ENCODE assay signal across 17 mouse cellular contexts in genomic region chr1:79757597-79757996, GRCm38 (mm10). TPM values are rescaled to one million over a fixed set of nuclear protein-coding genes. Genes with fewer than 3 reads are reported as not detected.
DNase-seq lines count a peak whose midpoint lies in the region; ATAC-seq lines count a peak whose summit lies in the region.
"Had no signal": no experiment of that assay in that cellular context is flagged by ENCODE, and none has a peak within 500 bp of the region (broad histone marks: within the 10 kb centered on the region; RNA-seq: fewer than 3 reads in every experiment).

No protein-coding gene starts in this region.

- no peak for ATAC-seq in heart, embryonic 14.5 days (ENCODE audit: insufficient number of reproducible peaks, insufficient read depth, low FRiP score, low read depth)
- ATAC-seq in kidney, embryonic 14.5 days (ENCODE audit: low FRiP score, low TSS enrichment), result no peak
- no peak for ATAC-seq in midbrain, embryonic 11.5 days (ENCODE audit: low FRiP score)
- no peak for ATAC-seq in midbrain, embryonic 14.5 days (ENCODE audit: low FRiP score, low TSS enrichment)
- no peak for ATAC-seq in stomach, embryonic 16.5 days (ENCODE audit: insufficient read depth, low FRiP score)
- ATAC-seq: CD4-positive, CD25-positive, alpha-beta regulatory T cell, adult 4 months; intestine, postnatal 0 days had no signal

- peak overlapping the region; percentile 30 to 64; a peak in 3 of 4 replicates for H3K27ac ChIP-seq in heart, embryonic 14.5 days (replicated peaks in 1 of 2; ENCODE audit: control insufficient read depth in 1 of 2, insufficient read depth in 1 of 2, low read depth in 2 of 2, low read length in 2 of 2)
- peak overlapping the region; percentile 6; the same call in 1 of the 2 replicates for H3K27ac ChIP-seq in kidney, embryonic 14.5 days (ENCODE audit: low read depth, low read length)
- H3K27ac ChIP-seq in midbrain, embryonic 11.5 days (ENCODE audit: low read depth, low read length), result no peak overlapping the region
- no peak overlapping the region for H3K27ac ChIP-seq in midbrain, embryonic 14.5 days (replicated peaks; ENCODE audit: low read depth, low read length)
- H3K27ac ChIP-seq in stomach, embryonic 16.5 days (ENCODE audit: low read length), result peak overlapping the region; percentile 4
- H3K27ac ChIP-seq: forebrain, embryonic 10.5 days; neural tube, embryonic 12.5 days had no signal

- no peaks in the 10 kb centered on the region for H3K27me3 ChIP-seq in heart, embryonic 14.5 days (ENCODE audit: control insufficient read depth, insufficient read depth, low read length)
- no peaks in the 10 kb centered on the region for H3K27me3 ChIP-seq in kidney, embryonic 14.5 days (ENCODE audit: control insufficient read depth, insufficient read depth, low read length)
- H3K27me3 ChIP-seq in midbrain, embryonic 11.5 days (ENCODE audit: control insufficient read depth, insufficient read depth, low read length), result no peaks in the 10 kb centered on the region
- H3K27me3 ChIP-seq in midbrain, embryonic 14.5 days (ENCODE audit: control insufficient read depth, insufficient read depth, low read length), result no peaks in the 10 kb centered on the region
- no peaks in the 10 kb centered on the region for H3K27me3 ChIP-seq in stomach, embryonic 16.5 days (ENCODE audit: control insufficient read depth, insufficient read depth, low read length)
- H3K27me3 ChIP-seq: neural tube, embryonic 12.5 days had no signal

- no peaks in the 10 kb centered on the region for H3K9me3 ChIP-seq in heart, embryonic 14.5 days (ENCODE audit: control insufficient read depth, low read length)
- no peaks in the 10 kb centered on the region for H3K9me3 ChIP-seq in kidney, embryonic 14.5 days (ENCODE audit: control insufficient read depth, low read length)
- no peaks in the 10 kb centered on the region for H3K9me3 ChIP-seq in midbrain, embryonic 11.5 days (ENCODE audit: control insufficient read depth, low read length)
- no peaks in the 10 kb centered on the region for H3K9me3 ChIP-seq in midbrain, embryonic 14.5 days (ENCODE audit: control insufficient read depth, low read length)
- H3K9me3 ChIP-seq in stomach, embryonic 16.5 days (replicated peaks; ENCODE audit: control insufficient read depth, low read length), result no peaks in the 10 kb centered on the region
- H3K9me3 ChIP-seq: forebrain, embryonic 10.5 days; neural tube, embryonic 12.5 days had no signal

- WGBS in heart, embryonic 14.5 days, result 80% methylated on average over 4 of the region's 4 CpGs
- WGBS in kidney, embryonic 14.5 days, result 84% methylated on average over 4 of the region's 4 CpGs
- 78% methylated on average over 4 of the region's 4 CpGs for WGBS in midbrain, embryonic 11.5 days
- 79% methylated on average over 4 of the region's 4 CpGs for WGBS in midbrain, embryonic 14.5 days
- 69% methylated on average over 4 of the region's 4 CpGs for WGBS in stomach, embryonic 16.5 days

- intact Hi-C loops in heart, postnatal 36 days (cut with DNase I), result loop anchor here (10.0 kb wide), 1 partner anchor 577 kb away; no protein-coding TSS in a partner anchor

- DNase-seq in heart, postnatal 36 days, result no peak
- no peak for DNase-seq in kidney, postnatal 36 days
- DNase-seq in midbrain, embryonic 11.5 days (ENCODE audit: low spot score, missing footprints), result peak; percentile 17
- DNase-seq in midbrain, embryonic 14.5 days, result no peak
- DNase-seq: cerebellum, postnatal 10 days; gastrocnemius, postnatal 10 days; liver; lung, adult 18-20 months; right cerebral cortex, postnatal 14 days; thymus, postnatal 36 days had no signal

- no peak overlapping the region for H3K9ac ChIP-seq in heart, embryonic 14.5 days (ENCODE audit: low read length)
- no peak overlapping the region for H3K9ac ChIP-seq in kidney, embryonic 14.5 days (ENCODE audit: low read depth, low read length)
- H3K9ac ChIP-seq in midbrain, embryonic 11.5 days (ENCODE audit: low read length), result no peak overlapping the region
- H3K9ac ChIP-seq in midbrain, embryonic 14.5 days (replicated peaks; ENCODE audit: low read length), result no peak overlapping the region
- no peak overlapping the region for H3K9ac ChIP-seq in stomach, embryonic 16.5 days (ENCODE audit: low read length)
- H3K9ac ChIP-seq: neural tube, embryonic 12.5 days had no signal

- peaks cover 9 to 41% of the 10 kb centered on the region in 2 experiments for H3K4me1 ChIP-seq in heart, embryonic 14.5 days (ENCODE audit: control insufficient read depth in 2 of 2, insufficient read depth in 2 of 2, low read length in 2 of 2)
- peaks cover 5% of the 10 kb centered on the region for H3K4me1 ChIP-seq in kidney, embryonic 14.5 days (ENCODE audit: control insufficient read depth, insufficient read depth, low read length)
- peaks cover 8% of the 10 kb centered on the region for H3K4me1 ChIP-seq in midbrain, embryonic 11.5 days (ENCODE audit: control insufficient read depth, insufficient read depth, low read length)
- H3K4me1 ChIP-seq in midbrain, embryonic 14.5 days (ENCODE audit: control insufficient read depth, insufficient read depth, low read length), result peaks cover 29% of the 10 kb centered on the region
- H3K4me1 ChIP-seq in stomach, embryonic 16.5 days (ENCODE audit: control insufficient read depth, insufficient read depth, low read length), result peaks cover 22% of the 10 kb centered on the region

- H3K36me3 ChIP-seq in heart, embryonic 14.5 days (ENCODE audit: control insufficient read depth, insufficient read depth, low read length), result no peaks in the 10 kb centered on the region
- no peaks in the 10 kb centered on the region for H3K36me3 ChIP-seq in kidney, embryonic 14.5 days (ENCODE audit: control insufficient read depth, insufficient read depth, low read length)
- H3K36me3 ChIP-seq in midbrain, embryonic 11.5 days (ENCODE audit: control insufficient read depth, insufficient read depth, low read length), result no peaks in the 10 kb centered on the region
- H3K36me3 ChIP-seq in midbrain, embryonic 14.5 days (ENCODE audit: control insufficient read depth, insufficient read depth, low read length), result no peaks in the 10 kb centered on the region
- H3K36me3 ChIP-seq in stomach, embryonic 16.5 days (ENCODE audit: control insufficient read depth, insufficient read depth, low read length), result no peaks in the 10 kb centered on the region
- H3K36me3 ChIP-seq: forebrain, embryonic 10.5 days; neural tube, embryonic 12.5 days had no signal

- no peak overlapping the region for H3K4me2 ChIP-seq in heart, embryonic 14.5 days (ENCODE audit: low read length)
- H3K4me2 ChIP-seq in kidney, embryonic 14.5 days (replicated peaks; ENCODE audit: low read depth, low read length), result no peak overlapping the region
- H3K4me2 ChIP-seq in midbrain, embryonic 11.5 days, result no peak overlapping the region
- no peak overlapping the region for H3K4me2 ChIP-seq in midbrain, embryonic 14.5 days (ENCODE audit: low read length)
- H3K4me2 ChIP-seq in stomach, embryonic 16.5 days (ENCODE audit: low read depth, low read length), result no peak overlapping the region
- H3K4me2 ChIP-seq: neural tube, embryonic 12.5 days had no signal

- no peak overlapping the region for H3K4me3 ChIP-seq in heart, embryonic 14.5 days (ENCODE audit: control insufficient read depth in 1 of 2, insufficient read depth in 1 of 2, low read depth in 1 of 2, low read length in 2 of 2)
- no peak overlapping the region for H3K4me3 ChIP-seq in kidney, embryonic 14.5 days (ENCODE audit: low read length)
- no peak overlapping the region for H3K4me3 ChIP-seq in midbrain, embryonic 11.5 days (ENCODE audit: low read depth, low read length)
- H3K4me3 ChIP-seq in midbrain, embryonic 14.5 days (replicated peaks; ENCODE audit: low read depth, low read length), result no peak overlapping the region
- H3K4me3 ChIP-seq in stomach, embryonic 16.5 days (replicated peaks; ENCODE audit: low read length), result no peak overlapping the region
- H3K4me3 ChIP-seq: forebrain, embryonic 10.5 days; neural tube, embryonic 12.5 days had no signal

RNA-seq across cellular contexts. Expression of gene Mrpl44, which starts 18.2 kb away (rescaled TPM):
- 43.1 and 45.6 TPM in 2 replicates for polyA plus RNA-seq in heart, embryonic 14.5 days (2014; fragmentation: Nextera tagmentation; extraction: Ambion mirVana)
- 10 to 100 TPM; 66.7 to 74.2 TPM for total RNA-seq in heart, postnatal 36 days (2021)
- 48.6 and 57.3 TPM in 2 replicates for polyA plus RNA-seq in kidney, embryonic 14.5 days (2014; fragmentation: Nextera tagmentation; extraction: Ambion mirVana)
- polyA plus RNA-seq in midbrain, embryonic 11.5 days (2014; fragmentation: Nextera tagmentation; extraction: Ambion mirVana), result 57.7 and 60.8 TPM in 2 replicates
- polyA plus RNA-seq in midbrain, embryonic 14.5 days (2014; fragmentation: Nextera tagmentation; extraction: Ambion mirVana), result 38.7 and 42.6 TPM in 2 replicates
- polyA plus RNA-seq in stomach, embryonic 16.5 days (2015; fragmentation: Nextera tagmentation; extraction: Ambion mirVana), result 47.6 and 51.0 TPM in 2 replicates

RNA-seq across cellular contexts. Expression of gene Wdfy1, which starts 18.3 kb away (rescaled TPM):
- 28.5 and 33.7 TPM in 2 replicates for polyA plus RNA-seq in heart, embryonic 14.5 days (2014; fragmentation: Nextera tagmentation; extraction: Ambion mirVana)
- 10 to 100 TPM; 17.0 to 19.7 TPM for total RNA-seq in heart, postnatal 36 days (2021)
- polyA plus RNA-seq in kidney, embryonic 14.5 days (2014; fragmentation: Nextera tagmentation; extraction: Ambion mirVana), result 26.3 and 38.8 TPM in 2 replicates
- 47.1 and 49.1 TPM in 2 replicates for polyA plus RNA-seq in midbrain, embryonic 11.5 days (2014; fragmentation: Nextera tagmentation; extraction: Ambion mirVana)
- polyA plus RNA-seq in midbrain, embryonic 14.5 days (2014; fragmentation: Nextera tagmentation; extraction: Ambion mirVana), result 99.6 and 132 TPM in 2 replicates
- polyA plus RNA-seq in stomach, embryonic 16.5 days (2015; fragmentation: Nextera tagmentation; extraction: Ambion mirVana), result 32.9 and 41.8 TPM in 2 replicates

Comparison
In these comparisons a context has a peak if more than half of its experiments do, and no peak if none do; other contexts are left out.
1. H3K27ac ChIP-seq: peak in heart, embryonic 14.5 days (2 of 2), kidney, embryonic 14.5 days (single experiment) and stomach, embryonic 16.5 days (single experiment); none in midbrain, embryonic 11.5 days (single experiment) and midbrain, embryonic 14.5 days (single experiment).